Mouse (Mus musculus) kidney, adult 2 months (tissue): ENCODE results near the gene Mllt1.

Experiments used
- CTCF ChIP-seq: fragments of 200-500 bp; conservative IDR thresholded peaks from 2 replicates; pipeline ENCODE4 v1.5.1; 2011; ENCODE audit warnings: low read depth, mild to moderate bottlenecking, control low read depth, low read length, moderate library complexity, mixed read lengths; ENCODE audit not compliant: insufficient read depth, insufficient read length
- POLR2A ChIP-seq: fragments of 200-500 bp; IDR thresholded peaks from one replicate; pipeline ENCODE4 v1.6.1; 2011; ENCODE audit warnings: low read depth, low read length, control low read depth

DNA sequence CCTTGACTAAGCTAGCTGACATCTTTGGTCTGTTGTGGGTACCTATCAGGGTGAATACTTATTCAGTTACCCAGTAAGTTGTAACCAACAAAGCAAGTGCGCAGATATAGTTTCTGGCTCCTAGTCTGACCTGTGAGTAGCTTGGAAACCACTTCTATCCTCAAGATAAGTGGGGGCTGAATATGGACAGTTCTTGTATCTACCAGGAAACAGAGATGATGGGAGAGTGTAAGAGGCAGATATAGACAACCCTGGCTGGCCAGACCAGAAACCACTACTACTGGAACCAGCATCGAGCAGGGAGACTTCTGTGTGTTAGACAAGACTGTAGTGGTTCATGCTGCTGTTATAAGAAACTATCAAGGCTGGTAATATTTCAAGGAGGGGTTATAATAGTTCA lies 45.2 kb downstream of the Mllt1 start:
- TF ChIP-seq CTCF, result no peak
- no peak for TF ChIP-seq POLR2A
